Mouse (Mus musculus): Measurements from ENCODE around the gene Rpl3l. TPM values are rescaled to one million over a fixed set of nuclear protein-coding genes. Genes with fewer than 3 reads are reported as not detected.

Gene Rpl3l
- total and polyA plus RNA-seq, 2 experiments from 2014 or later = 0.41 to 1.3 TPM

DNA sequence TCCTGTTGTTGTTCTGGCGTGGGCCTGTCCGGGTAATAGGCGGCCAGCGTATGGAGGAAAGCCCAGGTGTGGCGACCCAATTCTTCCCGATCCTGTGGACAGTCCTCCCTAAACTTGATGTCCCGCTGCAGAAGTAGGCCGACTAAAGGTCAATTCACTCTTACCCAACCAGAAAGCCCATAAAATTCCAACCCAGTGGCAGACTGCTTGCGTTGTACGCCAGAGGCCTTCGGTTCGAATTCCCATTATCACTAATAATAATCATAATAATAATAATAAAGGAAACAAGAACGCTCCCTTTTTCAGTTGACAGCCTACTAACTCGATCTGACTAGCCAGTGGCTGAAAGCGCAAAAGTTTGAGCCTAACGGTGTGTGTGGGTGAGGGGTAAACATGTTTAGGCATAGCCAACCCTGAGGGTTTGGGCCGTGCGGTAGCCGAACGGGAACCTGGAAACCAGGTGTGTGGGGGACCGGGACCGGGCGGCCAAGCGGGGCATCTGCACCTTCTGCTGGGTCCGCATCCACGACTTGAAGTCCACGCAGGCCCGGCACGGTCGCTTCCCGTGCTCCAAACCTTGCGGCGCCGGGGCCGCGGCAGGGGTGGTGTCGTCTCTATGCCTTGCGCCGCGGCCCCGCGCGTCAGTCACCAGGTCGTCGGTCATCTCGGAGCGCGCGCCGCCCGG is 32.2 kb upstream of the Rpl3l start:
- Histone ChIP-seq H3K27ac (peak overlapping the region; percentile 91), H3K4me3 (ENCODE audit: low read length) (peak overlapping the region; percentile 77), H3K27me3 (ENCODE audit: insufficient read depth, low read length) (no peaks in the 10 kb centered on the region), H3K4me2 (ENCODE audit: low read depth, low read length) (peak overlapping the region; percentile 83), H3K36me3 (ENCODE audit: insufficient read depth, low read length) (peaks cover 17% of the 10 kb centered on the region; the same call in 1 of the 2 replicates), H3K4me1 (ENCODE audit: insufficient read depth, low read length) (peaks cover 5% of the 10 kb centered on the region), H3K9ac (replicated peaks; ENCODE audit: low read length) (peak overlapping the region; percentile 73), H3K9me3 (ENCODE audit: low read length) (no peaks in the 10 kb centered on the region)
- 9% methylated on average over 47 of the region's 51 CpGs for WGBS
- ATAC-seq (peak; percentile 39; the same call in 1 of the 2 replicates), DNase-seq (ENCODE audit: low spot score) (no peak)
- no peak for TF ChIP-seq CTCF (IDR thresholded peaks at IDR 0.05; ENCODE audit: low read depth)

DNA sequence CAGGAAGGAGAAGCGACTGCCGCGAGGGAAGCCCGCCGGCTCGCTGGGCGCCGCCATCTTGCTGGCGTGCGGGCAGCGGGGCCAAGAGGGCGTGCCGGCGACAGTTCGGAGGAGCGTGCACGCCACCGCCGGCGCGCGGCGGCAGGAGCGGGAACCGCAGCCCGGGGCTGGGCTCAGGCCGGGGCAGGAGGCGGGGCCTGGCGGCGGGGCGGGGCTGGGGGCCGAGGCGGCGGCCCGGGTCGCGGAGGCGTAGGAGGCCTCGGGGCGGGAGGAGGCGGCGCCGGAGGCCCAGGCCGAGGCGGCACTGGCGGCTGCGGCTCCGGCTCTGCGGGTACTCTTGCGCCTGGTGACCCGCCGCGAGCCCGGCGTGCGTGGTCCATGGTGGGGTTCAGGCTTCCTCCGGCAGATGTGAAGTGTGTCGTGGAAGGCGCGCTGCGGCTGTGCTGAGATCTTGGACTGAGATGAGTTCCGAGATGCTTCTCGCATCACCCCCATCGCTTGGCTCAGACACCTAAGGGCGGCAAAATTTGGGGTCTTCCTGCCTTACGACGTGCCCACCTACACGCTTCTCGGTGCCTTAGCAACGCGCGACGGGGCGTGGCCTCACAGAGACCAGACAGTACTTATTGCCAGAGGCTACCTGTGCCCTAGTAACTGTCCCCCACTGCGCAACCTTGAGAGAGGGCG is 31.5 kb upstream of the Rpl3l start, which contains the start of the genes Gfer and Noxo1:
TSS of gene Gfer (minus strand) at position 146 of the 687 bp plus-strand sequence.
TSS of gene Noxo1 (plus strand) at position 224 of the 687 bp plus-strand sequence.
- Histone ChIP-seq H3K4me3 (ENCODE audit: low read length) (peak within 1 kb of the TSS; percentile 77), H3K9ac (replicated peaks; ENCODE audit: low read length) (peak within 1 kb of the TSS; percentile 73), H3K27me3 (ENCODE audit: insufficient read depth, low read length) (no peaks in the 10 kb centered on the region), H3K4me2 (ENCODE audit: low read depth, low read length) (peak within 1 kb of the TSS; percentile 83), H3K4me1 (ENCODE audit: insufficient read depth, low read length) (peaks cover 5% of the 10 kb centered on the region), H3K27ac (peak within 1 kb of the TSS; percentile 91), H3K9me3 (ENCODE audit: low read length) (no peaks in the 10 kb centered on the region), H3K36me3 (ENCODE audit: insufficient read depth, low read length) (peaks cover 24% of the 10 kb centered on the region)
- ATAC-seq (peak; percentile 91), DNase-seq (ENCODE audit: low spot score) (peak; percentile 94)
- WGBS = under 1% methylated on average over 62 of the region's 76 CpGs
- no peak for TF ChIP-seq CTCF (IDR thresholded peaks at IDR 0.05; ENCODE audit: low read depth)

DNA sequence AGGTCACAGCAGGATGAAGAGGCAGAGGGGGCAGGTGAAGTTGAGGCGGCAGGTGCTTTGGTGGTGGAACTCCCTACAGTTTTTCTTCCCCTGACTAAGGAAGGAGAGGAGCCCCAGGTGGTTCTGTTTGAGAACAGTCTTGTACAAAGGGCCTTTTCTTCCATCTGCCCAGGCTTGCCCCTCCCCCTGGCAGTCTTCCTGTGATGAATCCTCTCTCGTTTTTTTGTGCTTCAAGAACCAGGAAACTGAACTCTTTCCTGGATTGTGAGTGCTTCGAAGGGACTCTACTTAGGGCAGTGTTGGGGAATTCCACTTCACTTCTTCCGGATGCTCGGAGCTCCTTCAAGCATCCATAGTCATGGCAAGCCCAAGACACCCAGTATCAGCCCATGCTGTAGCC is 29.6 kb upstream of the Rpl3l start:
- TF ChIP-seq CTCF (IDR thresholded peaks at IDR 0.05; ENCODE audit: low read depth) = no peak
- H3K9ac ChIP-seq (replicated peaks; ENCODE audit: low read length) = no peak overlapping the region
- no peaks in the 10 kb centered on the region for H3K27me3 ChIP-seq (ENCODE audit: insufficient read depth, low read length)
- no peak overlapping the region for H3K4me2 ChIP-seq (ENCODE audit: low read depth, low read length)
- 19% methylated on average over 5 of the region's 5 CpGs for WGBS
- ATAC-seq (no peak), DNase-seq (ENCODE audit: low spot score) (no peak)
- peaks cover 5% of the 10 kb centered on the region for H3K4me1 ChIP-seq (ENCODE audit: insufficient read depth, low read length)
- H3K36me3 ChIP-seq (ENCODE audit: insufficient read depth, low read length) = peaks cover 30% of the 10 kb centered on the region
- H3K4me3 ChIP-seq (ENCODE audit: low read length) = no peak overlapping the region
- H3K9me3 ChIP-seq (ENCODE audit: low read length) = no peaks in the 10 kb centered on the region
- no peak overlapping the region for H3K27ac ChIP-seq

DNA sequence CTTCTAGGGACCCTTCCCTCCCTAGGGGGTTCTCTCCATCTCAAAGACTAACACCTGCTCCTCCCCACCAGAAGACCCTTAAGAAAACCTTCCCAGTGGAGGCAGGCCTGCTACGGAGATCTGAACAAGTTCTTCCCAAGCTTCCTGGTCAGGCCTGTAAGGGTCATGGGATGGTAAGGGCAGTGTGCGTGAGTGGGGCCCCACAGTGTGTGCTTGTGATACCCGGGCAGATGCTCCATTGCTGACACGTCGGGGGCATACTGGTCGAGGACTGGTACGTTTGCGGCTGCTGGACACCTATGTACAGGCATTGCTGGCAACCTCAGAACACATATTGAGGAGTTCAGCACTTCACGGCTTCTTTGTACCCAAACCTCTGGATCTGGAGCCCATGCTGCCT is 28.9 kb upstream of the Rpl3l start:
- Histone ChIP-seq H3K4me3 (ENCODE audit: low read length) (no peak overlapping the region), H3K27me3 (ENCODE audit: insufficient read depth, low read length) (no peaks in the 10 kb centered on the region), H3K9ac (replicated peaks; ENCODE audit: low read length) (no peak overlapping the region), H3K9me3 (ENCODE audit: low read length) (no peaks in the 10 kb centered on the region), H3K4me2 (ENCODE audit: low read depth, low read length) (no peak overlapping the region), H3K4me1 (ENCODE audit: insufficient read depth, low read length) (peaks cover 5% of the 10 kb centered on the region), H3K27ac (no peak overlapping the region), H3K36me3 (ENCODE audit: insufficient read depth, low read length) (peaks cover 28% of the 10 kb centered on the region)
- ATAC-seq (no peak), DNase-seq (ENCODE audit: low spot score) (no peak)
- 63% methylated on average over 9 of the region's 9 CpGs for WGBS
- no peak for TF ChIP-seq CTCF (IDR thresholded peaks at IDR 0.05; ENCODE audit: low read depth)

DNA sequence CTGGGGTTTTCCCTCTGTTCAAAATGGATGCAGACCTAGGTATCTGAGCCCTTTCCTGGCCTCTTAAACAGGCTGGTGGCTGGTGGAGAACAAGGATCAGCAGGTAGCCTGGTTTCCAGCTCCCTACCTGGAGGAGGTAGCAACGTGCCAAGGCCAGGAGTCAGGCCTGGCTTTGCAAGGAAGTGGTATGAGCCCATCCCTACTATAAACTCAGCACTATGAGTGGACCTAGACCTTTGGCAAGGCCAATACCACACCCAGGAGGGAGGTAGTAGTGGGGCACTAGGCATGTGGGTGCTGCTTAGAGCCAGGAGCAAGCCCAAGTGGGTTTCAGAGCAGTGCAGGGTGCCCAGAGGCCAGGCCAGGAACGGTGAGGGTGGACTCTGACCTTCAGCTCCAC is 28.1 kb upstream of the Rpl3l start:
- peaks cover 35% of the 10 kb centered on the region for H3K36me3 ChIP-seq (ENCODE audit: insufficient read depth, low read length)
- no peaks in the 10 kb centered on the region for H3K9me3 ChIP-seq (ENCODE audit: low read length)
- WGBS = 70% methylated on average over 2 of the region's 2 CpGs
- no peak overlapping the region for H3K9ac ChIP-seq (replicated peaks; ENCODE audit: low read length)
- DNase-seq (ENCODE audit: low spot score) = no peak
- H3K4me2 ChIP-seq (ENCODE audit: low read depth, low read length) = no peak overlapping the region
- no peak overlapping the region for H3K27ac ChIP-seq
- H3K4me1 ChIP-seq (ENCODE audit: insufficient read depth, low read length) = peaks cover 5% of the 10 kb centered on the region
- H3K27me3 ChIP-seq (ENCODE audit: insufficient read depth, low read length) = no peaks in the 10 kb centered on the region
- TF ChIP-seq CTCF (IDR thresholded peaks at IDR 0.05; ENCODE audit: low read depth) = no peak
- ATAC-seq = no peak
- no peak overlapping the region for H3K4me3 ChIP-seq (ENCODE audit: low read length)

DNA sequence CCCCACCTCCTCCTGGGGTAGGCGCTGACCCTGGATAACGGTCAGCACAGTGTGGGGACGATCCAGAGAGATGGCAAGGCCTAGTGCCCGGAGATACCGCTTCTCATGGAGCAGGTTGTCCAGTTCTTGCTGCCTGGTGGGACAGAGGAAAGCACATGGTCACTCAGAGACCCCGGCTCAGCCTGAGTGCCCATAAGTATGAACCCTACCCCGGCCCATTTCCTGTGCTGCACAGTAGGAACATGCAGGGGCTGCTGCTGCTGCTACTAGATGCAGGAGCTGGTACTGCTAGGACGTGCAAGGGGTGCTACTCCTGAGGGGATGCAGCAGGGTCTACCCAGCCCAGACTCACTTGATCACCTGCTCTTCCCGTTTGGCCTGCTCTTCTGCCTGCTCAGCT is 26.4 kb upstream of the Rpl3l start:
- H3K27me3 ChIP-seq (ENCODE audit: insufficient read depth, low read length) = no peaks in the 10 kb centered on the region
- 89% methylated on average over 9 of the region's 9 CpGs for WGBS
- H3K4me1 ChIP-seq (ENCODE audit: insufficient read depth, low read length) = peaks cover 5% of the 10 kb centered on the region
- H3K4me3 ChIP-seq (ENCODE audit: low read length) = no peak overlapping the region
- H3K27ac ChIP-seq = no peak overlapping the region
- H3K9me3 ChIP-seq (ENCODE audit: low read length) = no peaks in the 10 kb centered on the region
- TF ChIP-seq CTCF (IDR thresholded peaks at IDR 0.05; ENCODE audit: low read depth) = no peak
- H3K4me2 ChIP-seq (ENCODE audit: low read depth, low read length) = no peak overlapping the region
- ATAC-seq = no peak
- H3K9ac ChIP-seq (replicated peaks; ENCODE audit: low read length) = no peak overlapping the region
- H3K36me3 ChIP-seq (ENCODE audit: insufficient read depth, low read length) = peaks cover 45% of the 10 kb centered on the region
- no peak for DNase-seq (ENCODE audit: low spot score)

Measured in hindbrain, postnatal 0 days (tissue).